Mouse (Mus musculus) adipocyte (in vitro differentiated cells): ENCODE measurements around the gene Mup19.
"Not testable (repeated sequence)": the region's sequence is repeated elsewhere in the genome, so short reads cannot be mapped to it uniquely, and the experiment has no call there.

Source experiments
- DNase-seq: peaks from one replicate; pipeline ENCODE4 v3.0.0-alpha.2; 2016; ENCODE audit warnings: low spot score

The Mup19 gene

DNA sequence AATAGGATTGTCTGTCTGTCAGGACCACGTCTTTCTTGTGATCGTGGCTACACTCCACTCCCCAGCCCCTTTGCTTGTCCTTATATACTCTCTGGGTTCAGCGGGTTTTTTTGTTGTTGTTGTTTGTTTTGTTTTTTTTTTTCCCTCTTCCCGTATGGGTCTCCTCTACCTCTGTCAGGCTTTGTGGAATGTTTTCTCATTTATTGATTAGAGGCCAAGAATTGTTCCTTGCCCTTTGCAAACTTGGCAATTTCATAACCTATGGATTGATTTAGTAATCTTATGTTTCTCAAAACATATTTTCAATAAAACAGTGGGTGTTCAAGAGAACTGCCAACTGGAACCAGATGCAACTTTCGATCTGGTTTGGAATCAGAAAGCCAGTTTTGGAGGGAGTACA is at the start of gene Mup19:
TSS of gene Mup19 (minus strand) at position 101 of the 400 bp plus-strand sequence.
- not testable (repeated sequence) for DNase-seq

DNA sequence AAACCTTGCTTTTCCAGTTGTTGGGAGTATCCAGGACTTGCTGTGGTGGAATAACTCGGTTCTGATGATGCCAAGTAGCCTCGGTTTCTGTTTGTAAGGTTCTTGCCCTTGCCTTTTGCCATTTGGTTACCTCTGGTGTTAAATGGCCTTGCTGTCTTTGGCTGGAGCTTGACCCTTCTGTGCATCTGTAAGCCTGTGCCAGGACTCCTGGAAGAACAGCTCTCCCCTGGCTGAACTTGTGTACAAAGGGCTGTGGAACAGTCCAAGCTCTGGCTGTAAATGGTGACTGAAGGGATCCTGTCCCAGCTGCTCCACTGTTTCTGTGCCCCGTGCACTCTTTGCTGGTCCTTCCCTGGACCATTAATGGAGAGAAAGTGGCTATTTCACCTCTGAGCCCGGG is 47.1 kb upstream of the Mup19 start:
- no peak for DNase-seq

DNA sequence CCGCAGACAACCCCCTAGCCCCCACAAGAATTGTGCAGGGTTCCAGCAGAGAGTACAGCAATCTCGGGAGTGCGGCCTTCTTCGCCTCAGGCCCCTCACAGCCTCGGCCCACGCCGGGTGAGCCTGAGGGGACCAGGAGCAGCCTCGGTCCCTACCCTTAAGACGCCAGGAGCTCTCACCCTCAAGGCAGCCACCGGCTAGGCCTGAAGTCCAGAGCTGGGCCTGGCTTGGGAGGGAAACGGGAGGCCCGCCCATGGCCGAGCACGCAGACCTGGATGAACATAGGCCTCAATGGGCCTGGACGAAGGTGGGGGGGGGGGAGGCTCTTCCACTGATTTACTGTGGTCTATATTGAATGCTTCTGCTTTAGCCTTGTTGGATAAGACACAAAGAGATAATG is 41.1 kb upstream of the Mup19 start:
- DNase-seq: no peak

DNA sequence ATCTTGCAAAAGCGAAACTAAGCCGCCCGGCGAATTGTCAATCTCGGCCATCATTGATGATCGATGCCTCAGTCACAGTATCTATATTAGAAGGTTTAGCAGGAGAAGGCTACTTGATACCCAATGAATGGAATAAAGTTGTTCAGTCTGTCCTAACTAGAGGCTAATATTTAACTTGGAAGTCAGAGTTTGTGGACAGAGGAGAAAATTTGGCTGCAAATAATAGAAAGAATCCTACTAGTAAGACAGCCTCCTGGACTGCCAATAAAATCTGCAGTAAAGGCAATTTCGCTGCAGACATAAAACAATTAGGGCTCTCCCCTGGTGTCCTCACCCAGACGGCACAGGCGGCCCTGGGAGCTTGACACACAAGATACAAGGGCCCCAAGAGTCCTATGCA is 40.5 kb upstream of the Mup19 start:
- DNase-seq: not testable (repeated sequence)

DNA sequence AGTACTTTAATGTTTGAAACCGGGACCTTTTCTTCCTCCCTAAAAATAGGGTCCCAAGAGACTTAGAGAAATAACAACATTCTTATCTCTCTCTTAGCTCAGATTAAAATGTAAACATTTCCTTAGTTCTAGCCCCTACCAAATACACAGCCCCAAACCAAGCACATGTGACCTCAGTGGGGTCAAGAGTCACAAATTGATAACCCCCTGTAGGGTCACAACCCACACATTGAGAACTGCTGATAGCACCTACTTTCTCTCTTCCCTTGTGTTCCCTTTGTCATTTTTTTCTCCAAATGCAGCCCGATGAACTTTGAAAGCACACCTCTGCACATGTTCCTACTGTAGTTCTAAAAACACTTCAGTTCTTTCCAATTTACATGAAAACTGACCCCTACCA is 33.5 kb upstream of the Mup19 start:
- DNase-seq: no peak

DNA sequence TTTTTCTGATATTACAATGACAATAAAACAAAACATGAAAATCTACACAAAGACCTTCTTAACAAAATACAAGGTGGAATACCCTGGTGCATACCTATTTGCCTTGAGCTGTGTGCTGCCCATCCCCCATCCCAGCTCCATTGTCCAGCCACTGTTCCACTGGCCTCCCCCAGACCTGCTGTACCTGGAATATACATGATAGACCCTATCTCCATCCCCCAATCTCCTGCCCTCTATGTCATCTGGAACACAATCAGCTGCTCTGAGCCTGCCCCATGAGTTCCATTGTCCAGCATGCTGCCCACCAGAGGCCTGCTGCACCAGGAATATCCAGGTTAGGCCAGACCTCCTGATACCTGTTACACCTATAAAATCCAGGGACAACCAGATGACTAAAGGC is 31.4 kb upstream of the Mup19 start:
- DNase-seq: no peak

DNA sequence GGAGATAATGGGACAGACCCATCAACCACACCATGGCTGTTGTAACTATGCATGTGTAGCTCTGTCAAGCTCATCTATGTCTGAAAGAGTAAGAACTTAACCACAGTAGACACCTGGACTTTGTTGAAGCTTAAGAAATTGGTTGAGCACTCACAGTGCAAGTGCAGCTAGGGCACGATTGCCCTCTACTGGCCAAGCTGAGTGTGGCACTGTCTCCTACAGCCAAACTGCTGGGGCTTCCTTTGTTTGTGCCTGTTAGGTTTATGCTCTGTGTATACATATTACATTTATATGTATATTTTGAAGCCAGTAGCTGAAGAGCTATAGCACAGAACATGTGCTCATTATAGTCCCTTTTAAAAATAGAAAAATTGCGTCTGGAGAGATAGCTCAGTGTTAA is 29.1 kb upstream of the Mup19 start:
- DNase-seq: not testable (repeated sequence)

DNA sequence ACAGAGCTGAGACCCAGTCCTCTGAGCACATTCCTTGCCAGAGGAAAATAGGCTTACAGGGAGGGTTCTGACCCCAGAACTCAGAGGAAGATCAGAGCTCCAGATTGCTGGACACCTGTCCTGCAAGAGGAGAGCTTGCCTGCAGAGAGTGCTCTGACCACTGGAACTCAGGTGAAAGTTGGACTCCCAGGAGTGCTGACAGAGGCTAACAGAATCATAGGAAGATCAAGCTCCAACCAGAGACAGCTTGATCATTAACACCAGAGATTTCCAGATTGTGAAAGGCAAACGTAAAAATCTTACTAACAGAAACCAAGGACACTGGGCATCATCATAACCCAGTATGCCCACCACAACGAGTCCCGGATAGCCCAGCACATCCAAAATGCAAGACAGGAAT is 26.9 kb upstream of the Mup19 start:
- DNase-seq: not testable (repeated sequence)

DNA sequence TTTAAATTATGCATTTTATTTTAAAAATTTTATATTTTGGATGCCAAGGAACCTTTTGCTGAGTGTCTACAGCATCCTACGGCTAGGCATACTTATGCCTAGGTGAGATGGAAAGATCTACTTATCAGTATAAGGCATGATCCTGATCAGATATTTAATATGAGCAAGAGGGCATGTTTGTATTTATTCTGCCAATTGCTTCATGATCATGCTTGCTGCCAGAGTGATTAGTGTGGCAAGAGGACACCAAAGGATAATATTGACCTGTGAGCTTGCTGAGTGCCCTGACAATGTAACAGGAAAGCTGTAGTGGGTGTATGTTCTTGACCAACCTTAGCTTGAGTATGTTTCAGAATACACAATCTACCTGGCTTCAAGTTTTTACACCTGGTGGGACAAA is 7.6 kb upstream of the Mup19 start:
- DNase-seq: not testable (repeated sequence)

DNA sequence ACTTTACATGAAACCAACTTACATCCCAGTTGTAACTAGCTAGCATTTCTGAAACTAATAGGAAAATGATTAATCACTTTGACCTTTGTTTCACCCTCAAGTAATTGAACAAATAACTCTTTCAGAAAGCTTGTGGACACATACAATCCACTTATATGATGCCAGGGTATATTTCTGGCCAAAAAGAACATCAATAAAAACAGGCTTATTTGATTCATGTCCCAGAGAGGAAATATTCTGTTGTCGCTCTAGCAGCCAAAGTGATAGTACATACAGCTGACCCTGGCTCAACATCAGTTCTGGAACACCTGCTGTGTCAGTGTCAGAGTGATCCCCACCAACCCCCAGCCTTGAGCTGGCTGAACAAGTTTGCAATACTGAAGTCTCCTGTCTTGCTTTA is 2.2 kb upstream of the Mup19 start:
- not testable (repeated sequence) for DNase-seq
